ENCODE assay signal across 8 mouse cellular contexts in the genomic region with DNA sequence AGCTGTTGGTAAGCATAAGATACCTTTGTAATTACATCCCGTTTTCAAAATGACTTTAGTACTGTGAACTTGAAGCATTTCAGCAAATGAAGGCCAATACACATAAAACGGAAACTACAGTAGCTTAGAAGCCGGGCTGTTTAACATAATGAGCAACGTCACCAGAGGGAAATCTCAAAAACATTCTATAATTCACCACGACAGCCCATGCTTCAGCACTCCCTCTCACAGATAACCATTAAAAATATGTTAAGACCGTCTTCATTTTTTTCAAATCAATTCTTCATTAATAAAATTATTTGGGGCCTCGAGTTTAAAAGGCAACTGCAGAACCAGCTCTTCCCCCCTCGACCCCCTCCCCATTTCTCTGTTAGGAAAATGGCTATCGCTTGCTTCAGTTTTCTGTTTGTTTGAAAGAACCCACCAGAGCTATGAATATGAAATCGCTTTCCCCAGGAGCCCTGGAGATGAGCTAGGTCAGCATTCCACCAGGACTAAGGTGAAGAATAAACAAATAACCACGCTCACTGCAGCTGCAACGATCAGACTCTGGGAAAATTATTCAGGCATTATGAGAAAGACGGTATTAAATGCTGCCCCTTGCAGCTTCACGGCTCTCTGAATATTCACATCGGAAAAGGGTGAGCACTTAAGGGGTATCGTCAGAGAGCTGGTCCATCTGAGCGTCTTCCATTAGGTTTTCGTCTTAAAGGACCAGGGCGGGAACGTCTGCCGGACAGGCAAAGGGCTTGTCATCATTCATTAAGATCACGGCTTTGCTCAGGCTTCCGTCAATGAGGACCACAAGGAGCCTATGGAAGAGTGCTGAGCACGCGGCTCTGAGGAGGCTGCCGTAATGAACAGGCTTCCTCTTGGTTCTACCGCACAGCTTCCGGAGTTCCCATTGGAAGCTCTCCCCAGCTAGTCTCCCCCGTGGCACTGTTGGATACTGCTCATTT.
DNase-seq lines count a peak whose midpoint lies in the region; ATAC-seq and TF ChIP-seq lines count a peak whose summit lies in the region.

No protein-coding gene starts in this region.

- no peak for ATAC-seq in kidney, postnatal 0 days (replicated peaks; ENCODE audit: low FRiP score, low read depth)
- ATAC-seq in embryonic facial prominence, embryonic 11.5 days (replicated peaks; ENCODE audit: insufficient number of reproducible peaks, low FRiP score, low TSS enrichment, low read depth), result peak; percentile 39; the same call in 1 of the 2 replicates
- ATAC-seq in hindbrain, embryonic 12.5 days (ENCODE audit: low FRiP score), result peak; percentile 78
- ATAC-seq in neural tube, embryonic 11.5 days (ENCODE audit: insufficient read depth, low FRiP score, low TSS enrichment), result no peak; the same call in 1 of the 2 replicates

- no peak for DNase-seq in kidney, postnatal 0 days (ENCODE audit: low spot score)
- DNase-seq in kidney, adult 8-10 months, result no peak
- DNase-seq in embryonic facial prominence, embryonic 11.5 days (ENCODE audit: low spot score), result peak; percentile 44
- peak; percentile 34 for DNase-seq in neural tube, embryonic 11.5 days (ENCODE audit: low spot score)
- no peak for DNase-seq in thymus, postnatal 14 days
- no peak for DNase-seq in lung, postnatal 14 days
- no peak for DNase-seq in adrenal gland, postnatal 36 days

- H3K4me3 ChIP-seq in kidney, postnatal 0 days (replicated peaks; ENCODE audit: low read depth, low read length), result peak overlapping the region; percentile 11; the same call in 1 of the 2 replicates
- no peak overlapping the region for H3K4me3 ChIP-seq in embryonic facial prominence, embryonic 11.5 days (ENCODE audit: low read depth, low read length)
- peak overlapping the region; percentile 20 for H3K4me3 ChIP-seq in hindbrain, embryonic 12.5 days
- no peak overlapping the region for H3K4me3 ChIP-seq in neural tube, embryonic 11.5 days (ENCODE audit: low read depth, low read length)

- peak overlapping the region; percentile 53 for H3K4me2 ChIP-seq in kidney, postnatal 0 days (ENCODE audit: low read length)
- peak overlapping the region; percentile 23 for H3K4me2 ChIP-seq in embryonic facial prominence, embryonic 11.5 days (ENCODE audit: low read depth, low read length)
- peak overlapping the region; percentile 46 for H3K4me2 ChIP-seq in hindbrain, embryonic 12.5 days (replicated peaks)
- H3K4me2 ChIP-seq in neural tube, embryonic 11.5 days (ENCODE audit: low read depth), result peak overlapping the region; percentile 6; the same call in 1 of the 2 replicates

- peaks cover 7% of the 10 kb centered on the region; the same call in 1 of the 2 replicates for H3K4me1 ChIP-seq in kidney, postnatal 0 days (replicated peaks; ENCODE audit: insufficient read depth, low read length)
- H3K4me1 ChIP-seq in embryonic facial prominence, embryonic 11.5 days (ENCODE audit: control insufficient read depth, insufficient read depth, low read length), result peaks cover 5% of the 10 kb centered on the region; the same call in 1 of the 2 replicates
- peaks cover 19% of the 10 kb centered on the region for H3K4me1 ChIP-seq in hindbrain, embryonic 12.5 days
- H3K4me1 ChIP-seq in neural tube, embryonic 11.5 days (ENCODE audit: control insufficient read depth, insufficient read depth, low read length), result peaks cover 3% of the 10 kb centered on the region; the same call in 1 of the 2 replicates

- no peaks in the 10 kb centered on the region for H3K9me3 ChIP-seq in kidney, postnatal 0 days (replicated peaks; ENCODE audit: low read length)
- H3K9me3 ChIP-seq in embryonic facial prominence, embryonic 11.5 days (replicated peaks; ENCODE audit: control insufficient read depth, low read length), result no peaks in the 10 kb centered on the region
- H3K9me3 ChIP-seq in hindbrain, embryonic 12.5 days (replicated peaks), result no peaks in the 10 kb centered on the region
- H3K9me3 ChIP-seq in neural tube, embryonic 11.5 days (ENCODE audit: control insufficient read depth, low read length), result no peaks in the 10 kb centered on the region

- no peaks in the 10 kb centered on the region for H3K36me3 ChIP-seq in kidney, postnatal 0 days (ENCODE audit: insufficient read depth, low read length)
- no peaks in the 10 kb centered on the region for H3K36me3 ChIP-seq in embryonic facial prominence, embryonic 11.5 days (replicated peaks; ENCODE audit: control insufficient read depth, insufficient read depth, low read depth, low read length)
- no peaks in the 10 kb centered on the region for H3K36me3 ChIP-seq in hindbrain, embryonic 12.5 days
- no peaks in the 10 kb centered on the region for H3K36me3 ChIP-seq in neural tube, embryonic 11.5 days (ENCODE audit: control insufficient read depth, insufficient read depth, low read length)

- TF ChIP-seq CTCF in kidney, postnatal 0 days (IDR thresholded peaks at IDR 0.05; ENCODE audit: low read depth), result no peak

- H3K9ac ChIP-seq in kidney, postnatal 0 days (ENCODE audit: low read depth, low read length), result 0 out of 2 replicates have a peak overlapping the region, but pooled peaks have one; percentile 1
- no peak overlapping the region for H3K9ac ChIP-seq in embryonic facial prominence, embryonic 11.5 days (replicated peaks; ENCODE audit: low read length)
- no peak overlapping the region for H3K9ac ChIP-seq in hindbrain, embryonic 12.5 days
- no peak overlapping the region for H3K9ac ChIP-seq in neural tube, embryonic 11.5 days (ENCODE audit: low read length)

- 40% methylated on average over 29 of the region's 29 CpGs for WGBS in kidney, postnatal 0 days
- 39% methylated on average over 29 of the region's 29 CpGs for WGBS in embryonic facial prominence, embryonic 11.5 days
- 41% methylated on average over 29 of the region's 29 CpGs for WGBS in hindbrain, embryonic 12.5 days
- WGBS in neural tube, embryonic 11.5 days, result 60% methylated on average over 29 of the region's 29 CpGs

- H3K27ac ChIP-seq in kidney, postnatal 0 days, result no peak overlapping the region
- no peak overlapping the region for H3K27ac ChIP-seq in embryonic facial prominence, embryonic 11.5 days (replicated peaks; ENCODE audit: low read depth, low read length)
- H3K27ac ChIP-seq in hindbrain, embryonic 12.5 days, result peak overlapping the region; percentile 60
- H3K27ac ChIP-seq in neural tube, embryonic 11.5 days (ENCODE audit: low read depth, low read length), result 0 out of 2 replicates have a peak overlapping the region, but pooled peaks have one; percentile 1

- no peaks in the 10 kb centered on the region for H3K27me3 ChIP-seq in kidney, postnatal 0 days (ENCODE audit: insufficient read depth, low read length)
- H3K27me3 ChIP-seq in embryonic facial prominence, embryonic 11.5 days (ENCODE audit: control insufficient read depth, insufficient read depth, low read length), result no peaks in the 10 kb centered on the region
- no peaks in the 10 kb centered on the region for H3K27me3 ChIP-seq in hindbrain, embryonic 12.5 days
- H3K27me3 ChIP-seq in neural tube, embryonic 11.5 days (ENCODE audit: control insufficient read depth, insufficient read depth, low read length), result no peaks in the 10 kb centered on the region

Comparison
In these comparisons a context has a peak if more than half of its experiments do, and no peak if none do; other contexts are left out.
1. ATAC-seq: peak in embryonic facial prominence, embryonic 11.5 days (single experiment) and hindbrain, embryonic 12.5 days (single experiment); none in kidney, postnatal 0 days (single experiment) and neural tube, embryonic 11.5 days (single experiment).
2. DNase-seq: peak in embryonic facial prominence, embryonic 11.5 days (single experiment) and neural tube, embryonic 11.5 days (single experiment); none in kidney, postnatal 0 days (single experiment), kidney, adult 8-10 months (0 of 2), thymus, postnatal 14 days (single experiment), lung, postnatal 14 days (single experiment) and adrenal gland, postnatal 36 days (0 of 2).
3. H3K27ac ChIP-seq: peak in hindbrain, embryonic 12.5 days (single experiment) and neural tube, embryonic 11.5 days (single experiment); none in kidney, postnatal 0 days (single experiment) and embryonic facial prominence, embryonic 11.5 days (single experiment).
4. H3K4me3 ChIP-seq: peak in kidney, postnatal 0 days (single experiment) and hindbrain, embryonic 12.5 days (single experiment); none in embryonic facial prominence, embryonic 11.5 days (single experiment) and neural tube, embryonic 11.5 days (single experiment).
5. Peak in every context shown above with its lines, with median percentiles within 50 percentile points of each other: H3K4me2 ChIP-seq.